Mouse (Mus musculus) lung, embryonic 16.5 days (tissue): ENCODE measurements around the gene Alg1. TPM values are rescaled to one million over a fixed set of nuclear protein-coding genes. Genes with fewer than 3 reads are reported as not detected.
"Not testable (repeated sequence)": the region's sequence is repeated elsewhere in the genome, so short reads cannot be mapped to it uniquely, and the experiment has no call there.

Experiments
- ATAC-seq: fragments of 200-750 bp; cut with Nextera tagmentation; 2 replicates; pipeline ENCODE4 v1.8.0; 2017; ENCODE audit warnings: low read depth, mild to moderate bottlenecking, moderate library complexity
- H3K27ac ChIP-seq: fragments of 300-500 bp; sonication (generic); 2 replicates; pipeline ENCODE4 v1.5.1; 2014; ENCODE audit warnings: mild to moderate bottlenecking, control low read depth, low read length
- H3K27me3 ChIP-seq: fragments of 300-500 bp; sonication (generic); 2 replicates; pipeline ENCODE4 v1.6.1; 2014; ENCODE audit warnings: low read depth, low read length, mixed read lengths; ENCODE audit not compliant: control insufficient read depth, insufficient read depth
- H3K36me3 ChIP-seq: fragments of 300-500 bp; sonication (generic); 2 replicates; pipeline ENCODE4 v1.6.1; 2014; ENCODE audit warnings: low read length; ENCODE audit not compliant: control insufficient read depth, insufficient read depth
- H3K4me1 ChIP-seq: fragments of 300-500 bp; sonication (generic); replicated peaks from 2 replicates; pipeline ENCODE4 v1.6.1; 2014; ENCODE audit warnings: low read length, mixed read lengths; ENCODE audit not compliant: control insufficient read depth, insufficient read depth
- H3K4me2 ChIP-seq: fragments of 300-500 bp; sonication (generic); 2 replicates; pipeline ENCODE4 v1.6.1; 2014; ENCODE audit warnings: low read depth, low read length, control low read depth
- H3K4me3 ChIP-seq: fragments of 300-500 bp; sonication (generic); 2 replicates; pipeline ENCODE4 v1.5.1; 2014; ENCODE audit warnings: mild to moderate bottlenecking, low read length, control low read depth
- H3K9ac ChIP-seq: fragments of 300-500 bp; sonication (generic); 2 replicates; pipeline ENCODE4 v1.6.1; 2014; ENCODE audit warnings: low read length, control low read depth
- H3K9me3 ChIP-seq: fragments of 300-500 bp; sonication (generic); 2 replicates; pipeline ENCODE4 v1.6.1; 2016; ENCODE audit warnings: low read length; ENCODE audit not compliant: control insufficient read depth
- WGBS: fragments of 180-500 bp; shearing (Covaris S2); extraction: QIAGEN DNeasy Blood & Tissue Kit; methylation state at CpG from one replicate; pipeline ENCODE4 v1.1.7; 2014; 5-methylcytosine and 5-hydroxymethylcytosine counted together
- polyA plus RNA-seq: library from polyadenylated mRNA; unstranded; fragments of >200 nt; fragmentation: Nextera tagmentation; extraction: Ambion mirVana; gene quantifications from 2 replicates; pipeline ENCODE4 v1.2.1, GENCODE M21; 2015

The Alg1 gene
- polyA plus RNA-seq, 1 experiment from 2014 or later: 34.1 TPM

DNA sequence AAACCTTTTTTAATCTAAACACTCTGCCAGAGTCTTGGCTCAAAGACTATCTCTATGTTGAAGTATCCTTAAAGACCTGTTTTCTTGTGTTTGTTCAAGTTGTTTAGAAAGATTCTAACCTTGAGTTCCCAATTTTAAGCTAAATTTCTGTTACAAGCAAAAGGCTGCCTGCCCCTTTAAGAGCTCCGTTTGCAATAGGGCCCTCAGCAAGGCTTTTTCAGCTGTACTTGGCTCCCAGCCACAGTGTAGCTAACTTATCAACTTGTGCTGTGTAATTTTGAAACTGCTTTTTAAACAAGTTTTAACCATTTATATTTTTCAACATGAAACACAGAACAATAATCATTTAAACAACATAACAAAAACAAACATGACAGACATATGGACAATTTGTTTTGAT, 6.9 kb upstream of the Alg1 start:
- H3K9me3 ChIP-seq, H3K36me3 ChIP-seq, H3K4me3 ChIP-seq, H3K9ac ChIP-seq, H3K27me3 ChIP-seq, ATAC-seq, H3K4me2 ChIP-seq, H3K27ac ChIP-seq, H3K4me1 ChIP-seq: not testable (repeated sequence)
- 2% methylated on average over 1 of the region's 1 CpGs for WGBS

GRCm38 (mm10) chr16:5227501-5227900, 5.9 kb upstream of the Alg1 start:
- H3K36me3 ChIP-seq, H3K27ac ChIP-seq, H3K4me3 ChIP-seq, H3K27me3 ChIP-seq, H3K4me1 ChIP-seq, H3K9ac ChIP-seq, ATAC-seq, H3K9me3 ChIP-seq, H3K4me2 ChIP-seq: not testable (repeated sequence)
- WGBS: 68% methylated on average over 19 of the region's 19 CpGs

- 77% methylated on average over 3 of the region's 3 CpGs for WGBS
- H3K27ac ChIP-seq: not testable (repeated sequence)
These were observed 5.3 kb upstream of the Alg1 start for GRCm38 (mm10) chr16:5228103-5228502.

GRCm38 (mm10) chr16:5232982-5233381, 439 bp upstream of the Alg1 start:
- H3K4me3 ChIP-seq: peak overlapping the region; percentile 80
- peak overlapping the region; percentile 23; the same call in 1 of the 2 replicates for H3K27ac ChIP-seq
- H3K4me1 ChIP-seq: peaks cover 9% of the 10 kb centered on the region; the same call in 1 of the 2 replicates
- no peak overlapping the region for H3K9ac ChIP-seq
- ATAC-seq: peak; percentile 18
- no peaks in the 10 kb centered on the region; the same call in 1 of the 2 replicates for H3K36me3 ChIP-seq
- peak overlapping the region; percentile 37 for H3K4me2 ChIP-seq
- H3K9me3 ChIP-seq: no peaks in the 10 kb centered on the region
- H3K27me3 ChIP-seq: no peaks in the 10 kb centered on the region
- 61% methylated on average over 4 of the region's 4 CpGs for WGBS

More at GRCm38 (mm10) chr16:5228103-5228502, 5.3 kb upstream of the Alg1 start:
- not testable (repeated sequence) for ATAC-seq, H3K4me1 ChIP-seq, H3K27me3 ChIP-seq, H3K36me3 ChIP-seq, H3K9me3 ChIP-seq, H3K9ac ChIP-seq, H3K4me3 ChIP-seq, H3K4me2 ChIP-seq

- WGBS: 89% methylated on average over 4 of the region's 4 CpGs
- no peaks in the 10 kb centered on the region for H3K27me3 ChIP-seq
- ATAC-seq: no peak
- no peak overlapping the region for H3K27ac ChIP-seq
- H3K4me1 ChIP-seq: no peaks in the 10 kb centered on the region
- no peak overlapping the region for H3K4me3 ChIP-seq
- H3K4me2 ChIP-seq: no peak overlapping the region
- H3K9ac ChIP-seq: no peak overlapping the region
- H3K36me3 ChIP-seq: peaks cover 26% of the 10 kb centered on the region
- H3K9me3 ChIP-seq: no peaks in the 10 kb centered on the region
These were observed 8.9 kb downstream of the Alg1 start for GRCm38 (mm10) chr16:5242355-5242754.

GRCm38 (mm10) chr16:5242882-5243281, 9.5 kb downstream of the Alg1 start:
- Histone ChIP-seq H3K36me3 (peaks cover 27% of the 10 kb centered on the region), H3K9ac (no peak overlapping the region), H3K27ac (no peak overlapping the region), H3K4me1 (no peaks in the 10 kb centered on the region), H3K4me3 (no peak overlapping the region), H3K4me2 (no peak overlapping the region), H3K9me3 (no peaks in the 10 kb centered on the region), H3K27me3 (no peaks in the 10 kb centered on the region)
- WGBS: 93% methylated on average over 6 of the region's 6 CpGs
- no peak for ATAC-seq

DNA sequence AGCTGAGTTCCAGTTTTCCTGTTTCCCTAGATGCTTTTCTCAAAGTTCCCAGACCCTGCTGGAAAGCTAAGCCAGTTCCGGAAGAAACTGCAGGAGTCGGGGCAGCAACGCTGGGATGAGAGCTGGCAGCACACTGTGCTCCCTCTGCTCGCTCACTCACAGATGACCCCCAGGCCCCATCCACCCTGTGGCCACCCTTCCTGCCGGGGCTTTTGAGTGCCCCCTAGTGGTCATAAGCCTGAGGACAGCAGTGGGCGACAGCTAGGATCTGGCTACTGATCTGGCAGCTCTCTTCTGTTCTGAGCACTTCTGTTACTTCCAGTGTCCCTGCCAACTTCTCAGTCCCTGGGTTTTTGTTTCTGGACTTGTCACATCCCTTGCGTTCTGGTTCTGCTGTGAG, 11.0 kb downstream of the Alg1 start:
- no peaks in the 10 kb centered on the region for H3K4me1 ChIP-seq
- H3K9ac ChIP-seq: no peak overlapping the region
- H3K36me3 ChIP-seq: peaks cover 32% of the 10 kb centered on the region
- H3K27ac ChIP-seq: no peak overlapping the region
- 29% methylated on average over 7 of the region's 7 CpGs for WGBS
- no peaks in the 10 kb centered on the region for H3K9me3 ChIP-seq
- ATAC-seq: peak; percentile 84
- no peak overlapping the region for H3K4me2 ChIP-seq
- H3K4me3 ChIP-seq: no peak overlapping the region
- H3K27me3 ChIP-seq: no peaks in the 10 kb centered on the region

- H3K36me3 ChIP-seq: peaks cover 13% of the 10 kb centered on the region
- H3K9ac ChIP-seq: no peak overlapping the region
- WGBS: 79% methylated on average over 3 of the region's 3 CpGs
- no peak overlapping the region for H3K4me3 ChIP-seq
- H3K4me1 ChIP-seq: peaks cover 11% of the 10 kb centered on the region
- no peak overlapping the region for H3K27ac ChIP-seq
- H3K27me3 ChIP-seq: no peaks in the 10 kb centered on the region
- H3K4me2 ChIP-seq: no peak overlapping the region
- no peaks in the 10 kb centered on the region for H3K9me3 ChIP-seq
- ATAC-seq: no peak
These were observed 17.5 kb downstream of the Alg1 start for GRCm38 (mm10) chr16:5250891-5251290.

DNA sequence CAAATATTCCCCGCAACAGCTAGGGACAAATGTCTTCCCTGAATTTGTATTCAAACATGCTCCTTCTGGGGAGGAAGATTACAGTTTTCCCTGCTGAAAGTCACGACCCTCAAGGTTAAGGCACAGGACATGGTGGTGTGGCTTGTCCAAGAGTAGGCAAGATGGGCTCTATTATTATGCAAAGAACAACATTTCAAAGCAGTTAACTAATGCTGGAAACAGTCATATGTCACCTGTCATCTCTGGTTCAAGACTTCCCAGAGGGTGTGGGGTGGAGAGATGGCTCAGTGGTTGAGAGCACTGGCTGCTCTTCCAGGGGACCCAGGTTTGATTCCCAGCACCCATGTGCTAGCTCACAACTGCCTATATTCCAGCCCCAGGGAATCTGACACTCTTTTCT, 18.8 kb downstream of the Alg1 start:
- Histone ChIP-seq H3K9me3 (no peaks in the 10 kb centered on the region), H3K27me3 (no peaks in the 10 kb centered on the region), H3K9ac (no peak overlapping the region), H3K27ac (no peak overlapping the region), H3K4me3 (no peak overlapping the region), H3K4me1 (peaks cover 11% of the 10 kb centered on the region), H3K4me2 (no peak overlapping the region), H3K36me3 (peaks cover 11% of the 10 kb centered on the region)
- ATAC-seq: no peak
- 79% methylated on average over 2 of the region's 2 CpGs for WGBS
